Mouse (Mus musculus): ENCODE measurements around the gene 9130409I23Rik. TPM values are rescaled to one million over a fixed set of nuclear protein-coding genes. Genes with fewer than 3 reads are reported as not detected.

The 9130409I23Rik gene
- polyA plus RNA-seq, 1 experiment from 2014 or later, result not detected

GRCm38 (mm10) chr1:181011601-181012000 is 39.4 kb upstream of the 9130409I23Rik start:
- Histone ChIP-seq H3K36me3 (ENCODE audit: control insufficient read depth, insufficient read depth, low read length) (no peaks in the 10 kb centered on the region), H3K4me2 (ENCODE audit: low read length) (no peak overlapping the region), H3K4me3 (ENCODE audit: low read depth, low read length) (no peak overlapping the region), H3K9me3 (replicated peaks; ENCODE audit: control insufficient read depth, low read length, poor library complexity, severe bottlenecking) (no peaks in the 10 kb centered on the region), H3K27me3 (ENCODE audit: control insufficient read depth, insufficient read depth, low read depth, low read length) (no peaks in the 10 kb centered on the region), H3K9ac (ENCODE audit: low read depth, low read length) (no peak overlapping the region), H3K4me1 (ENCODE audit: control insufficient read depth, insufficient read depth, low read length) (peaks cover 2% of the 10 kb centered on the region; the same call in 1 of the 2 replicates), H3K27ac (ENCODE audit: low read length) (no peak overlapping the region)
- ATAC-seq, result no peak
- WGBS, result 66% methylated on average over 5 of the region's 5 CpGs

- Histone ChIP-seq H3K27ac (ENCODE audit: low read length) (no peak overlapping the region), H3K9ac (ENCODE audit: low read depth, low read length) (no peak overlapping the region), H3K36me3 (ENCODE audit: control insufficient read depth, insufficient read depth, low read length) (no peaks in the 10 kb centered on the region), H3K4me1 (ENCODE audit: control insufficient read depth, insufficient read depth, low read length) (peaks cover 2% of the 10 kb centered on the region; the same call in 1 of the 2 replicates), H3K27me3 (ENCODE audit: control insufficient read depth, insufficient read depth, low read depth, low read length) (no peaks in the 10 kb centered on the region), H3K9me3 (replicated peaks; ENCODE audit: control insufficient read depth, low read length, poor library complexity, severe bottlenecking) (no peaks in the 10 kb centered on the region), H3K4me2 (ENCODE audit: low read length) (no peak overlapping the region), H3K4me3 (ENCODE audit: low read depth, low read length) (no peak overlapping the region)
- no peak for ATAC-seq
- WGBS, result 80% methylated on average over 3 of the region's 3 CpGs
Observed at GRCm38 (mm10) chr1:181012416-181012815, 38.6 kb upstream of the 9130409I23Rik start.

DNA sequence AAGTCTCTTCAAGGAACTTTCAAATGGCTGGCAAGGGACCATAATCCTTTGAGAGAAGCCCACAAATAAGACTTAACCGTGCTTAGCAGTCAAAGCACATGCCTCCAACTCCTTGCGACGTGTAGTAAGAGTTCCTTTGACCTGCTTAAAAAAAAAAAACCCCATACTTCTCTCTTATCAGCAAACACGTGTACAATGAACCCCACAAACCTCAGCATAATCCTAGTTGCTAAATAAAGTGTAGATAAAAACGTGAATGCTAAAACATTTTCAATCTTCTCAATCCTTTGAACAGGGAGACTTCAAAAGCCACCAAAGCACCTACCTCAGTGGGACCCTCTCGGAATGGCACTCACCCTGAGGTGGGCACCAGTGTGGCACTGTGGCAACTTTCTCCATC is 37.6 kb upstream of the 9130409I23Rik start:
- no peak for ATAC-seq
- Histone ChIP-seq H3K36me3 (ENCODE audit: control insufficient read depth, insufficient read depth, low read length) (no peaks in the 10 kb centered on the region), H3K27me3 (ENCODE audit: control insufficient read depth, insufficient read depth, low read depth, low read length) (no peaks in the 10 kb centered on the region), H3K4me3 (ENCODE audit: low read depth, low read length) (no peak overlapping the region), H3K4me1 (ENCODE audit: control insufficient read depth, insufficient read depth, low read length) (peaks cover 2% of the 10 kb centered on the region; the same call in 1 of the 2 replicates), H3K27ac (ENCODE audit: low read length) (no peak overlapping the region), H3K4me2 (ENCODE audit: low read length) (no peak overlapping the region), H3K9me3 (replicated peaks; ENCODE audit: control insufficient read depth, low read length, poor library complexity, severe bottlenecking) (no peaks in the 10 kb centered on the region), H3K9ac (ENCODE audit: low read depth, low read length) (no peak overlapping the region)
- 74% methylated on average over 6 of the region's 6 CpGs for WGBS

DNA sequence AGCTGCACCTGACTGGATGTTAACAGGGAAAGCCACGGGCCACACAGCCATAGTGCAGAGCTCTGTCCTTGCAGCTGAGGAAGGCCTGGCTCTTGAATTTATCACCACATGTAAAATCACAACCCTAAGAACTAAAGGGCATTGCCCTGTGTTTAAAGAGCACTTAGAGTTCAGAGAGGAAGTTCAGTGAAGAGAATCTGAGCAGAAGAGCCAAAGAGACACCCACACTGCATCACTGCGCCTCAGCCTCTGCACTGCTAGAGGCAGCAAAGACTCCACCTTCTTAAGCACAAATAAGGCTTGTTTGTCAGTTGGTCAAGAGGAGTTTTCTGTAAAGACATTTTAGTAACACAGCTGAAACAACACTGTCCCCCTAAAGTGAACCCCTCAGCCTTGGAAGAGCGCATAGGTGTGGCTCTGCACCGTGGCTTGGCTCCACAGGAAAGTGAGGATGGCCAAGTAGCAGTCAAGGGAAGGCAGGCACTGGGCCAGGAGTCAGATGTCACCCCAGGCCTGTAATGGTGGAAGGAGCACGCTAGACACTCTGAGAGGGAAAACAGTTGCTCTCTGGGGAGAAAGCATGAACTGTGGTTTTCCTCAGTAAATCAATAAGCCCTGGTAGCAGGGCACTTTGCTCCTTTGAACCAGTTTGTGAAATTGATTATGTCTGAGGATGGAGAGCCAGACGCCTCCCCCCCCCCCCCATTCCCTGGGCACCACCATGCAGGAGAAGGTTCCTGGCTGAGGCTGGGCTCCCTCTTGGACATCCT is 36.1 kb upstream of the 9130409I23Rik start:
- Histone ChIP-seq H3K27ac (ENCODE audit: low read length) (no peak overlapping the region), H3K4me1 (ENCODE audit: control insufficient read depth, insufficient read depth, low read length) (peaks cover 2% of the 10 kb centered on the region; the same call in 1 of the 2 replicates), H3K9me3 (replicated peaks; ENCODE audit: control insufficient read depth, low read length, poor library complexity, severe bottlenecking) (no peaks in the 10 kb centered on the region), H3K4me3 (ENCODE audit: low read depth, low read length) (no peak overlapping the region), H3K4me2 (ENCODE audit: low read length) (no peak overlapping the region), H3K9ac (ENCODE audit: low read depth, low read length) (no peak overlapping the region), H3K27me3 (ENCODE audit: control insufficient read depth, insufficient read depth, low read depth, low read length) (no peaks in the 10 kb centered on the region), H3K36me3 (ENCODE audit: control insufficient read depth, insufficient read depth, low read length) (no peaks in the 10 kb centered on the region)
- ATAC-seq, result no peak
- WGBS, result 77% methylated on average over 6 of the region's 6 CpGs

GRCm38 (mm10) chr1:181015558-181015957 is 35.5 kb upstream of the 9130409I23Rik start:
- Histone ChIP-seq H3K36me3 (ENCODE audit: control insufficient read depth, insufficient read depth, low read length) (no peaks in the 10 kb centered on the region), H3K27me3 (ENCODE audit: control insufficient read depth, insufficient read depth, low read depth, low read length) (no peaks in the 10 kb centered on the region), H3K9ac (ENCODE audit: low read depth, low read length) (no peak overlapping the region), H3K4me3 (ENCODE audit: low read depth, low read length) (no peak overlapping the region), H3K27ac (ENCODE audit: low read length) (no peak overlapping the region), H3K9me3 (replicated peaks; ENCODE audit: control insufficient read depth, low read length, poor library complexity, severe bottlenecking) (no peaks in the 10 kb centered on the region), H3K4me1 (ENCODE audit: control insufficient read depth, insufficient read depth, low read length) (peaks cover 2% of the 10 kb centered on the region; the same call in 1 of the 2 replicates), H3K4me2 (ENCODE audit: low read length) (no peak overlapping the region)
- no peak for ATAC-seq

- Histone ChIP-seq H3K36me3 (ENCODE audit: control insufficient read depth, insufficient read depth, low read length) (no peaks in the 10 kb centered on the region), H3K4me1 (ENCODE audit: control insufficient read depth, insufficient read depth, low read length) (peaks cover 2% of the 10 kb centered on the region; the same call in 1 of the 2 replicates), H3K4me3 (ENCODE audit: low read depth, low read length) (peak overlapping the region; percentile 55; the same call in 1 of the 2 replicates), H3K27ac (ENCODE audit: low read length) (peak overlapping the region; percentile 25; the same call in 1 of the 2 replicates), H3K4me2 (ENCODE audit: low read length) (peak overlapping the region; percentile 98), H3K9ac (ENCODE audit: low read depth, low read length) (no peak overlapping the region; the same call in 1 of the 2 replicates), H3K27me3 (ENCODE audit: control insufficient read depth, insufficient read depth, low read depth, low read length) (no peaks in the 10 kb centered on the region), H3K9me3 (replicated peaks; ENCODE audit: control insufficient read depth, low read length, poor library complexity, severe bottlenecking) (no peaks in the 10 kb centered on the region)
- WGBS, result 80% methylated on average over 4 of the region's 4 CpGs
- ATAC-seq, result no peak
Observed at GRCm38 (mm10) chr1:181016045-181016444, 35.0 kb upstream of the 9130409I23Rik start.

- ATAC-seq, result peak; percentile 87
- Histone ChIP-seq H3K9ac (ENCODE audit: low read depth, low read length) (peak overlapping the region; percentile 63), H3K9me3 (replicated peaks; ENCODE audit: control insufficient read depth, low read length, poor library complexity, severe bottlenecking) (no peaks in the 10 kb centered on the region), H3K27me3 (ENCODE audit: control insufficient read depth, insufficient read depth, low read depth, low read length) (no peaks in the 10 kb centered on the region), H3K4me1 (ENCODE audit: control insufficient read depth, insufficient read depth, low read length) (peaks cover 2% of the 10 kb centered on the region; the same call in 1 of the 2 replicates), H3K4me2 (ENCODE audit: low read length) (peak overlapping the region; percentile 98), H3K27ac (ENCODE audit: low read length) (peak overlapping the region; percentile 25), H3K4me3 (ENCODE audit: low read depth, low read length) (peak overlapping the region; percentile 55), H3K36me3 (ENCODE audit: control insufficient read depth, insufficient read depth, low read length) (no peaks in the 10 kb centered on the region)
- WGBS, result 2% methylated on average over 21 of the region's 21 CpGs
Observed at GRCm38 (mm10) chr1:181016532-181017131, 34.4 kb upstream of the 9130409I23Rik start.

- ATAC-seq, result peak; percentile 89
- no peaks in the 10 kb centered on the region for H3K36me3 ChIP-seq (ENCODE audit: control insufficient read depth, insufficient read depth, low read length)
- peak overlapping the region; percentile 55 for H3K4me3 ChIP-seq (ENCODE audit: low read depth, low read length)
- no peaks in the 10 kb centered on the region for H3K9me3 ChIP-seq (replicated peaks; ENCODE audit: control insufficient read depth, low read length, poor library complexity, severe bottlenecking)
- H3K9ac ChIP-seq (ENCODE audit: low read depth, low read length), result peak overlapping the region; percentile 63
- H3K4me2 ChIP-seq (ENCODE audit: low read length), result peak overlapping the region; percentile 98
- H3K4me1 ChIP-seq (ENCODE audit: control insufficient read depth, insufficient read depth, low read length), result peaks cover 2% of the 10 kb centered on the region; the same call in 1 of the 2 replicates
- H3K27me3 ChIP-seq (ENCODE audit: control insufficient read depth, insufficient read depth, low read depth, low read length), result no peaks in the 10 kb centered on the region
- WGBS, result under 1% methylated on average over 22 of the region's 22 CpGs
- H3K27ac ChIP-seq (ENCODE audit: low read length), result peak overlapping the region; percentile 34; the same call in 1 of the 2 replicates
Observed at GRCm38 (mm10) chr1:181017212-181017711, 33.8 kb upstream of the 9130409I23Rik start.
